Mouse (Mus musculus) MEL (cell line): ENCODE results near the gene H2-Q6.
"Not testable (repeated sequence)": the region's sequence is repeated elsewhere in the genome, so short reads cannot be mapped to it uniquely, and the experiment has no call there.

Experiments used
- CHD1 ChIP-seq: IDR thresholded peaks from 2 replicates; pipeline ENCODE4 v1.6.1; 2012; ENCODE audit warnings: low read depth, mild to moderate bottlenecking, inconsistent platforms, low read length, improper control_type of control experiment
- CTCF ChIP-seq, 3 experiments: IDR thresholded peaks in 2 of 3; conservative IDR thresholded peaks in 1 of 3; 2 replicates each; pipeline ENCODE4 v1.5.1; 2011 to 2012; ENCODE audit warnings: low read length in 3 of 3, low read depth in 2 of 3, mild to moderate bottlenecking in 2 of 3, improper control_type of control experiment in 1 of 3, inconsistent platforms in 1 of 3, mixed read lengths in 1 of 3, moderate library complexity in 1 of 3; ENCODE audit not compliant: control insufficient read depth in 1 of 3, insufficient read depth in 1 of 3, poor library complexity in 1 of 3, severe bottlenecking in 1 of 3
- EP300 ChIP-seq, 2 experiments: IDR thresholded peaks; 2 replicates each; pipeline ENCODE4 v1.6.1; 2011; ENCODE audit warnings: improper control_type of control experiment in 2 of 2, low read length in 2 of 2, low read depth in 1 of 2, mild to moderate bottlenecking in 1 of 2
- GATA1 ChIP-seq: IDR thresholded peaks from 2 replicates; pipeline ENCODE4 v1.6.1; 2011; ENCODE audit warnings: low read depth, low read length, improper control_type of control experiment
- JUND ChIP-seq: IDR thresholded peaks from 2 replicates; pipeline ENCODE4 v1.6.1; 2011; ENCODE audit warnings: low read depth, mild to moderate bottlenecking, improper control_type of control experiment, low read length
- TAL1 ChIP-seq: IDR thresholded peaks from 2 replicates; pipeline ENCODE4 v1.6.1; 2012; ENCODE audit warnings: mild to moderate bottlenecking, inconsistent platforms, low read length, moderate library complexity, mixed read lengths
- ZKSCAN1 ChIP-seq: IDR thresholded peaks from 2 replicates; pipeline ENCODE4 v1.6.1; 2012; ENCODE audit warnings: low read depth, mild to moderate bottlenecking, inconsistent platforms, low read length, improper control_type of control experiment, moderate library complexity

GRCm38 (mm10) chr17:35413057-35413456 is 11.6 kb upstream of the H2-Q6 start:
- TF ChIP-seq CHD1; TAL1; CTCF (IDR thresholded peaks at IDR 0.05 in 2 of 3, conservative IDR thresholded peaks at IDR 0.05 in 1 of 3; ENCODE audit: control insufficient read depth in 1 of 3, insufficient read depth in 1 of 3, low read depth in 2 of 3, low read length in 3 of 3, poor library complexity in 1 of 3, severe bottlenecking in 1 of 3); EP300 (IDR thresholded peaks at IDR 0.05; ENCODE audit: low read depth in 1 of 2, low read length in 2 of 2); GATA1; JUND; ZKSCAN1: not testable (repeated sequence)
